Mouse (Mus musculus) kidney, postnatal 0 days (tissue): Measurements from ENCODE around the gene Gli3. TPM values are rescaled to one million over a fixed set of nuclear protein-coding genes. Genes with fewer than 3 reads are reported as not detected.

Source experiments
- ATAC-seq: fragments of 200-750 bp; cut with Nextera tagmentation; replicated peaks from 2 replicates; pipeline ENCODE4 v1.8.0; 2017; ENCODE audit warnings: low read depth, moderate number of reproducible peaks, moderate TSS enrichment, moderate library complexity; ENCODE audit not compliant: low FRiP score
- DNase-seq: peaks from one replicate; pipeline ENCODE4 v3.0.0-alpha.2; 2016; ENCODE audit warnings: low spot score
- H3K27ac ChIP-seq: fragments of 300-500 bp; sonication (generic); 2 replicates; pipeline ENCODE4 v1.5.1; 2014; ENCODE audit warnings: mild to moderate bottlenecking
- H3K27me3 ChIP-seq: fragments of 300-500 bp; sonication (generic); 2 replicates; pipeline ENCODE4 v1.6.1; 2014; ENCODE audit warnings: low read length, mixed read lengths; ENCODE audit not compliant: insufficient read depth
- H3K36me3 ChIP-seq: fragments of 300-500 bp; sonication (generic); 2 replicates; pipeline ENCODE4 v1.6.1; 2014; ENCODE audit warnings: low read length, mixed read lengths; ENCODE audit not compliant: insufficient read depth
- H3K4me1 ChIP-seq: fragments of 300-500 bp; sonication (generic); replicated peaks from 2 replicates; pipeline ENCODE4 v1.6.1; 2014; ENCODE audit warnings: antibody characterized with exemption, low read length, mixed read lengths; ENCODE audit not compliant: insufficient read depth
- H3K4me2 ChIP-seq: fragments of 300-500 bp; sonication (generic); 2 replicates; pipeline ENCODE4 v1.6.1; 2014; ENCODE audit warnings: mild to moderate bottlenecking, low read length, moderate library complexity, mixed read lengths
- H3K4me3 ChIP-seq: fragments of 300-500 bp; sonication (generic); replicated peaks from 2 replicates; pipeline ENCODE4 v1.5.1; 2014; ENCODE audit warnings: low read depth, low read length
- H3K9ac ChIP-seq: fragments of 300-500 bp; sonication (generic); 2 replicates; pipeline ENCODE4 v1.6.1; 2014; ENCODE audit warnings: low read depth, low read length
- H3K9me3 ChIP-seq: fragments of 300-500 bp; sonication (generic); replicated peaks from 2 replicates; pipeline ENCODE4 v1.6.1; 2016; ENCODE audit warnings: low read length, inconsistent platforms, mixed read lengths
- CTCF ChIP-seq: IDR thresholded peaks from 2 replicates; pipeline ENCODE4 v1.5.1; 2016; ENCODE audit warnings: antibody characterized with exemption, low read depth, mild to moderate bottlenecking, moderate library complexity
- WGBS: fragments of 180-500 bp; shearing (Covaris S2); extraction: QIAGEN DNeasy Blood & Tissue Kit; methylation state at CpG from one replicate; pipeline ENCODE4 v1.1.7; 2014; 5-methylcytosine and 5-hydroxymethylcytosine counted together
- polyA plus RNA-seq: library from polyadenylated mRNA; unstranded; fragments of >200 nt; fragmentation: Nextera tagmentation; extraction: Ambion mirVana; gene quantifications from 2 replicates; pipeline ENCODE4 v1.2.1, GENCODE M21; 2015

The Gli3 gene
- polyA plus RNA-seq, 1 experiment from 2014 or later: 7.7 TPM

GRCm38 (mm10) chr13:15604074-15604473 lies 141.0 kb downstream of the Gli3 start:
- WGBS: 56% methylated on average over 6 of the region's 6 CpGs
- DNase-seq (no peak), ATAC-seq (no peak)
- H3K4me2 ChIP-seq: no peak overlapping the region
- H3K27ac ChIP-seq: no peak overlapping the region
- H3K4me1 ChIP-seq: peaks cover 9% of the 10 kb centered on the region; the same call in 1 of the 2 replicates
- H3K9me3 ChIP-seq: no peaks in the 10 kb centered on the region
- no peak for TF ChIP-seq CTCF
- no peaks in the 10 kb centered on the region for H3K36me3 ChIP-seq
- no peaks in the 10 kb centered on the region for H3K27me3 ChIP-seq
- H3K9ac ChIP-seq: no peak overlapping the region
- H3K4me3 ChIP-seq: no peak overlapping the region

- Histone ChIP-seq H3K36me3 (no peaks in the 10 kb centered on the region), H3K27me3 (no peaks in the 10 kb centered on the region), H3K27ac (no peak overlapping the region), H3K9ac (no peak overlapping the region), H3K4me2 (no peak overlapping the region), H3K4me3 (no peak overlapping the region), H3K4me1 (no peaks in the 10 kb centered on the region), H3K9me3 (no peaks in the 10 kb centered on the region)
- no peak for TF ChIP-seq CTCF
- no peak for ATAC-seq
- WGBS: 72% methylated on average over 3 of the region's 3 CpGs
- DNase-seq: no peak
Measured at GRCm38 (mm10) chr13:15617423-15617822, 154.4 kb downstream of the Gli3 start.

GRCm38 (mm10) chr13:15618051-15618692 lies 155.1 kb downstream of the Gli3 start:
- Histone ChIP-seq H3K36me3 (no peaks in the 10 kb centered on the region), H3K27ac (no peak overlapping the region), H3K27me3 (no peaks in the 10 kb centered on the region), H3K4me2 (no peak overlapping the region), H3K4me1 (no peaks in the 10 kb centered on the region), H3K9me3 (no peaks in the 10 kb centered on the region), H3K9ac (no peak overlapping the region), H3K4me3 (no peak overlapping the region)
- no peak for TF ChIP-seq CTCF
- WGBS: 71% methylated on average over 5 of the region's 5 CpGs
- ATAC-seq (no peak), DNase-seq (no peak)

- Histone ChIP-seq H3K9me3 (no peaks in the 10 kb centered on the region), H3K4me2 (no peak overlapping the region), H3K27me3 (no peaks in the 10 kb centered on the region), H3K9ac (no peak overlapping the region), H3K4me1 (0 out of 2 replicates have a peak, but pooled peaks cover 5% of the 10 kb centered on the region), H3K4me3 (no peak overlapping the region), H3K27ac (no peak overlapping the region), H3K36me3 (no peaks in the 10 kb centered on the region)
- TF ChIP-seq CTCF: no peak
- ATAC-seq (no peak), DNase-seq (no peak)
- WGBS: 59% methylated on average over 7 of the region's 7 CpGs
Measured at GRCm38 (mm10) chr13:15621009-15621408, 158.0 kb downstream of the Gli3 start.

- WGBS: 33% methylated on average over 8 of the region's 8 CpGs
- Histone ChIP-seq H3K36me3 (no peaks in the 10 kb centered on the region), H3K4me1 (0 out of 2 replicates have a peak, but pooled peaks cover 5% of the 10 kb centered on the region), H3K4me2 (no peak overlapping the region), H3K9me3 (no peaks in the 10 kb centered on the region), H3K27me3 (no peaks in the 10 kb centered on the region), H3K4me3 (no peak overlapping the region), H3K27ac (no peak overlapping the region), H3K9ac (no peak overlapping the region)
- no peak for ATAC-seq
- peak; percentile 78 for DNase-seq
- no peak for TF ChIP-seq CTCF
Measured at GRCm38 (mm10) chr13:15624490-15625353, 161.7 kb downstream of the Gli3 start.

- Histone ChIP-seq H3K4me2 (no peak overlapping the region), H3K4me3 (no peak overlapping the region), H3K9me3 (no peaks in the 10 kb centered on the region), H3K27ac (no peak overlapping the region), H3K36me3 (no peaks in the 10 kb centered on the region), H3K27me3 (no peaks in the 10 kb centered on the region), H3K4me1 (no peaks in the 10 kb centered on the region), H3K9ac (no peak overlapping the region)
- TF ChIP-seq CTCF: no peak
- no peak for ATAC-seq
- WGBS: 93% methylated on average over 1 of the region's 1 CpGs
- no peak for DNase-seq
Measured at GRCm38 (mm10) chr13:15641548-15641947, 178.5 kb downstream of the Gli3 start.
